Mouse (Mus musculus): ENCODE results near the gene Smoc1. TPM values are rescaled to one million over a fixed set of nuclear protein-coding genes. Genes with fewer than 3 reads are reported as not detected.

Gene Smoc1
- polyA plus RNA-seq, 1 experiment, result 9.8 TPM

GRCm38 (mm10) chr12:81009813-81010212 lies 16.8 kb upstream of the Smoc1 start:
- TF ChIP-seq CTCF (IDR thresholded peaks at IDR 0.05; ENCODE audit: control insufficient read depth, insufficient read depth, insufficient replicate concordance, low read depth, low read length), result no peak
- no peak for TF ChIP-seq POLR2A (IDR thresholded peaks at IDR 0.05; ENCODE audit: control insufficient read depth, low read depth, low read length)
- Histone ChIP-seq H3K27me3 (ENCODE audit: control insufficient read depth, insufficient read depth, low read length) (no peaks in the 10 kb centered on the region), H3K27ac (ENCODE audit: control insufficient read depth, insufficient read depth, low read depth, low read length) (no peak overlapping the region), H3K4me1 (ENCODE audit: control insufficient read depth, insufficient read depth, low read length) (no peaks in the 10 kb centered on the region), H3K4me3 (ENCODE audit: control insufficient read depth, low read depth, low read length) (no peak overlapping the region), H3K36me3 (ENCODE audit: control insufficient read depth, insufficient read depth, low read length) (no peaks in the 10 kb centered on the region)

GRCm38 (mm10) chr12:81011994-81012393 lies 14.6 kb upstream of the Smoc1 start:
- no peaks in the 10 kb centered on the region for H3K4me1 ChIP-seq (ENCODE audit: control insufficient read depth, insufficient read depth, low read length)
- TF ChIP-seq CTCF (IDR thresholded peaks at IDR 0.05; ENCODE audit: control insufficient read depth, insufficient read depth, insufficient replicate concordance, low read depth, low read length), result no peak
- TF ChIP-seq POLR2A (IDR thresholded peaks at IDR 0.05; ENCODE audit: control insufficient read depth, low read depth, low read length), result no peak
- no peaks in the 10 kb centered on the region for H3K27me3 ChIP-seq (ENCODE audit: control insufficient read depth, insufficient read depth, low read length)
- H3K36me3 ChIP-seq (ENCODE audit: control insufficient read depth, insufficient read depth, low read length), result no peaks in the 10 kb centered on the region
- no peak overlapping the region for H3K27ac ChIP-seq (ENCODE audit: control insufficient read depth, insufficient read depth, low read depth, low read length)
- no peak overlapping the region for H3K4me3 ChIP-seq (ENCODE audit: control insufficient read depth, low read depth, low read length)

- Histone ChIP-seq H3K4me3 (ENCODE audit: control insufficient read depth, low read depth, low read length) (no peak overlapping the region), H3K4me1 (ENCODE audit: control insufficient read depth, insufficient read depth, low read length) (peaks cover 1% of the 10 kb centered on the region), H3K27ac (ENCODE audit: control insufficient read depth, insufficient read depth, low read depth, low read length) (peak overlapping the region; percentile 28; the same call in 1 of the 2 replicates), H3K36me3 (ENCODE audit: control insufficient read depth, insufficient read depth, low read length) (no peaks in the 10 kb centered on the region), H3K27me3 (ENCODE audit: control insufficient read depth, insufficient read depth, low read length) (no peaks in the 10 kb centered on the region)
- TF ChIP-seq CTCF (IDR thresholded peaks at IDR 0.05; ENCODE audit: control insufficient read depth, insufficient read depth, insufficient replicate concordance, low read depth, low read length) (no peak), POLR2A (IDR thresholded peaks at IDR 0.05; ENCODE audit: control insufficient read depth, low read depth, low read length) (no peak)
These were observed 13.1 kb upstream of the Smoc1 start for GRCm38 (mm10) chr12:81013496-81013895.

- Histone ChIP-seq H3K27ac (ENCODE audit: control insufficient read depth, insufficient read depth, low read depth, low read length) (no peak overlapping the region), H3K4me1 (ENCODE audit: control insufficient read depth, insufficient read depth, low read length) (peaks cover 4% of the 10 kb centered on the region), H3K36me3 (ENCODE audit: control insufficient read depth, insufficient read depth, low read length) (no peaks in the 10 kb centered on the region), H3K4me3 (ENCODE audit: control insufficient read depth, low read depth, low read length) (no peak overlapping the region), H3K27me3 (ENCODE audit: control insufficient read depth, insufficient read depth, low read length) (no peaks in the 10 kb centered on the region)
- TF ChIP-seq POLR2A (IDR thresholded peaks at IDR 0.05; ENCODE audit: control insufficient read depth, low read depth, low read length) (no peak), CTCF (IDR thresholded peaks at IDR 0.05; ENCODE audit: control insufficient read depth, insufficient read depth, insufficient replicate concordance, low read depth, low read length) (no peak)
These were observed 9.0 kb upstream of the Smoc1 start for GRCm38 (mm10) chr12:81017624-81018023.

GRCm38 (mm10) chr12:81018516-81019279 lies 7.9 kb upstream of the Smoc1 start:
- H3K4me3 ChIP-seq (ENCODE audit: control insufficient read depth, low read depth, low read length), result peak overlapping the region; percentile 15; the same call in 1 of the 2 replicates
- H3K36me3 ChIP-seq (ENCODE audit: control insufficient read depth, insufficient read depth, low read length), result no peaks in the 10 kb centered on the region
- no peak for TF ChIP-seq POLR2A (IDR thresholded peaks at IDR 0.05; ENCODE audit: control insufficient read depth, low read depth, low read length)
- no peak for TF ChIP-seq CTCF (IDR thresholded peaks at IDR 0.05; ENCODE audit: control insufficient read depth, insufficient read depth, insufficient replicate concordance, low read depth, low read length)
- no peaks in the 10 kb centered on the region for H3K27me3 ChIP-seq (ENCODE audit: control insufficient read depth, insufficient read depth, low read length)
- H3K27ac ChIP-seq (ENCODE audit: control insufficient read depth, insufficient read depth, low read depth, low read length), result no peak overlapping the region
- peaks cover 4% of the 10 kb centered on the region for H3K4me1 ChIP-seq (ENCODE audit: control insufficient read depth, insufficient read depth, low read length)

GRCm38 (mm10) chr12:81019280-81019935 lies 7.2 kb upstream of the Smoc1 start:
- no peak overlapping the region for H3K27ac ChIP-seq (ENCODE audit: control insufficient read depth, insufficient read depth, low read depth, low read length)
- no peaks in the 10 kb centered on the region for H3K36me3 ChIP-seq (ENCODE audit: control insufficient read depth, insufficient read depth, low read length)
- H3K4me1 ChIP-seq (ENCODE audit: control insufficient read depth, insufficient read depth, low read length), result peaks cover 4% of the 10 kb centered on the region
- H3K27me3 ChIP-seq (ENCODE audit: control insufficient read depth, insufficient read depth, low read length), result no peaks in the 10 kb centered on the region
- H3K4me3 ChIP-seq (ENCODE audit: control insufficient read depth, low read depth, low read length), result no peak overlapping the region
- TF ChIP-seq CTCF (IDR thresholded peaks at IDR 0.05; ENCODE audit: control insufficient read depth, insufficient read depth, insufficient replicate concordance, low read depth, low read length) (no peak), POLR2A (IDR thresholded peaks at IDR 0.05; ENCODE audit: control insufficient read depth, low read depth, low read length) (no peak)

GRCm38 (mm10) chr12:81024407-81024806 lies 2.2 kb upstream of the Smoc1 start:
- H3K36me3 ChIP-seq (ENCODE audit: control insufficient read depth, insufficient read depth, low read length), result no peaks in the 10 kb centered on the region
- H3K27me3 ChIP-seq (ENCODE audit: control insufficient read depth, insufficient read depth, low read length), result no peaks in the 10 kb centered on the region
- peaks cover 17% of the 10 kb centered on the region for H3K4me1 ChIP-seq (ENCODE audit: control insufficient read depth, insufficient read depth, low read length)
- no peak for TF ChIP-seq CTCF (IDR thresholded peaks at IDR 0.05; ENCODE audit: control insufficient read depth, insufficient read depth, insufficient replicate concordance, low read depth, low read length)
- TF ChIP-seq POLR2A (IDR thresholded peaks at IDR 0.05; ENCODE audit: control insufficient read depth, low read depth, low read length), result no peak
- no peak overlapping the region for H3K27ac ChIP-seq (ENCODE audit: control insufficient read depth, insufficient read depth, low read depth, low read length)
- H3K4me3 ChIP-seq (ENCODE audit: control insufficient read depth, low read depth, low read length), result no peak overlapping the region

All from testis, adult 2 months (tissue).